Mouse (Mus musculus): ENCODE measurements at regions not wholly inside any gene's neighbourhood (a gene's known extent, or its start where the extent isn't known, plus 50 kb on each side); places are given as distances from the start of the nearest gene placed in this dataset.
"Not testable (repeated sequence)": the region's sequence is repeated elsewhere in the genome, so short reads cannot be mapped to it uniquely, and the experiment has no call there.

- ATAC-seq = no peak
Observed at GRCm38 (mm10) chr3:58228189-58228588, 186.3 kb upstream of the Tsc22d2 start.

- ATAC-seq = no peak
Observed at GRCm38 (mm10) chr3:58231746-58232145, 182.8 kb upstream of the Tsc22d2 start.

GRCm38 (mm10) chr3:58233296-58233695, 181.2 kb upstream of the Tsc22d2 start:
- no peak for ATAC-seq

GRCm38 (mm10) chr3:58234846-58235630, 179.5 kb upstream of the Tsc22d2 start:
- no peak for ATAC-seq

- ATAC-seq = no peak
Observed at GRCm38 (mm10) chr3:58238111-58238510, 176.4 kb upstream of the Tsc22d2 start.

GRCm38 (mm10) chr3:58240775-58241174, 173.7 kb upstream of the Tsc22d2 start:
- no peak for ATAC-seq

- no peak for ATAC-seq
Observed at GRCm38 (mm10) chr3:58245361-58245760, 169.2 kb upstream of the Tsc22d2 start.

- no peak for ATAC-seq
Observed at GRCm38 (mm10) chr3:58247989-58248388, 166.5 kb upstream of the Tsc22d2 start.

- no peak for ATAC-seq
Observed at GRCm38 (mm10) chr3:58253942-58254341, 160.6 kb upstream of the Tsc22d2 start.

GRCm38 (mm10) chr3:58267606-58268325, 146.7 kb upstream of the Tsc22d2 start:
- ATAC-seq = no peak

- not testable (repeated sequence) for ATAC-seq
Observed at GRCm38 (mm10) chr3:58271441-58271840, 143.1 kb upstream of the Tsc22d2 start.

- ATAC-seq = no peak
Observed at GRCm38 (mm10) chr3:58281291-58281690, 133.2 kb upstream of the Tsc22d2 start.

- not testable (repeated sequence) for ATAC-seq
Observed at GRCm38 (mm10) chr3:58284371-58284770, 130.1 kb upstream of the Tsc22d2 start.

- ATAC-seq = no peak
Observed at GRCm38 (mm10) chr3:58295810-58296209, 118.7 kb upstream of the Tsc22d2 start.

- ATAC-seq = no peak
Observed at GRCm38 (mm10) chr3:58300213-58300612, 114.3 kb upstream of the Tsc22d2 start.

- ATAC-seq = no peak
Observed at GRCm38 (mm10) chr3:58300801-58301485, 113.6 kb upstream of the Tsc22d2 start.

GRCm38 (mm10) chr3:58302322-58302721, 112.2 kb upstream of the Tsc22d2 start:
- no peak for ATAC-seq

GRCm38 (mm10) chr3:58303746-58304145, 110.8 kb upstream of the Tsc22d2 start:
- no peak for ATAC-seq

GRCm38 (mm10) chr3:58309601-58310000, 104.9 kb upstream of the Tsc22d2 start:
- no peak for ATAC-seq

- no peak for ATAC-seq
Observed at GRCm38 (mm10) chr3:58310390-58310789, 104.1 kb upstream of the Tsc22d2 start.

- no peak for ATAC-seq
Observed at GRCm38 (mm10) chr3:58311104-58311685, 103.3 kb upstream of the Tsc22d2 start.

- no peak for ATAC-seq
Observed at GRCm38 (mm10) chr3:58312623-58313022, 101.9 kb upstream of the Tsc22d2 start.

- ATAC-seq = no peak
Observed at GRCm38 (mm10) chr3:58315236-58315635, 99.3 kb upstream of the Tsc22d2 start.

All from CD4-positive, CD25-positive, alpha-beta regulatory T cell, adult 4 months (primary cell).